Mouse (Mus musculus): ENCODE results near the gene Ncor1.

DNA sequence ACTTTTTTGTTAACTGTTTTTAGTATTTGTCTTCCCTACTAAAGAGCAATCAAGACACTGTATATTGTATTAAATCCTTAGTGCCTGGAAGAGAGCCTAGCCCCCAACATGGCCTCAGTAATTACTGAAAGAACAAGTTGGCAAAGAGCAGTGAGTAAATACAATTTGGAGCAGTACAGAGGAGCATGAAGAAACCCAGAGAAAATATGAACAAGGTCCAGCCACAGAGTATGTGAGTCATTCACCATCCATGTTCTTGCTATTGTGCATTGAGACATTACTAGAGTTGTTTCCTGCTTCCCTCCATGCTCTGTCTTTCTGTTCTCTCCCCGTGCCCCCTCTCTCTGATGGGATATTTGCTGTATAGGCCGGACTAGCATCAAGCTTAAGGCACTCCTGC lies 164.2 kb downstream of the Ncor1 start:
- TF ChIP-seq CTCF (IDR thresholded peaks at IDR 0.05; ENCODE audit: control insufficient read depth, insufficient read depth, insufficient replicate concordance, low read depth, low read length) (no peak), POLR2A (IDR thresholded peaks at IDR 0.05; ENCODE audit: control insufficient read depth, low read depth, low read length) (no peak)

All from testis, adult 2 months (tissue).